Mouse (Mus musculus) adrenal gland (tissue): Measurements from ENCODE around the gene Ncmap.

Experiments
- intact Hi-C: fragments of 180-260 bp; cut with DNase I; formaldehyde crosslinking; loops from one replicate; pipeline ENCODE4 v1.15.1; 2025
- microRNA-seq, 2 experiments: library from miRNA; unstranded; fragments of <30 nt; microRNA quantifications; one replicate each; pipeline ENCODE4; 2019

The Ncmap gene

DNA sequence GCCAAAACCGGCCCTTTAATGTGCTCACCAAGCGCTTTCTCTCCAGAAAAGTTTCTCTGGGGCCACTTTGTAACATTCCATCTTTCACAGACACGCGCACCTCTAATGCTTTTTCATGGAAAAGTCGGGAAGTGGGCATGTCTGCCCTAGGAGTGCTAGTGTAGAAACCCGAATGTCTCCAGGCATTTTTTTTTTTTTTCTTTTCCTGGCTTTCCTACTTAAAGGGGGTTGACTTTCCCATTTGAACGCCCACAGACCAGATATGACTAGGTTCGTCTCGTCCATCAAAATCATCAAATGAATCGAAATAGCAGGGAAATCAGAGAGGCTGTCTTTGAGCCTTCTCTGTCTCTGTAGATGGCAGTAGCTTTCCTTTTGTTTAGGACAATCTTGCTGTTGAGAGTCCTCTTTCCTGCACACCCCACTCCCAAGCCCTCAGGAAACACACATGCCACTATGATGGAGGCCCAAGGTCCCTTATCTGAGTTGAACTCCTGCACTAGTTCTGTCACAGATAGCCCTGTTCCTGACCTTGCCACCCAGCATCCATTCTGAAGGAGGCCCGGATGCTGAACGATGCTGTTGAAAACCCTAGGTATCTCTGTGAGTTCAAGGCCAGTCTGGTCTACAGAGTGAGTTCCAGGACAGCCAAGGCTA is 44.1 kb downstream of the Ncmap start:
- intact Hi-C loops = no loop called here

DNA sequence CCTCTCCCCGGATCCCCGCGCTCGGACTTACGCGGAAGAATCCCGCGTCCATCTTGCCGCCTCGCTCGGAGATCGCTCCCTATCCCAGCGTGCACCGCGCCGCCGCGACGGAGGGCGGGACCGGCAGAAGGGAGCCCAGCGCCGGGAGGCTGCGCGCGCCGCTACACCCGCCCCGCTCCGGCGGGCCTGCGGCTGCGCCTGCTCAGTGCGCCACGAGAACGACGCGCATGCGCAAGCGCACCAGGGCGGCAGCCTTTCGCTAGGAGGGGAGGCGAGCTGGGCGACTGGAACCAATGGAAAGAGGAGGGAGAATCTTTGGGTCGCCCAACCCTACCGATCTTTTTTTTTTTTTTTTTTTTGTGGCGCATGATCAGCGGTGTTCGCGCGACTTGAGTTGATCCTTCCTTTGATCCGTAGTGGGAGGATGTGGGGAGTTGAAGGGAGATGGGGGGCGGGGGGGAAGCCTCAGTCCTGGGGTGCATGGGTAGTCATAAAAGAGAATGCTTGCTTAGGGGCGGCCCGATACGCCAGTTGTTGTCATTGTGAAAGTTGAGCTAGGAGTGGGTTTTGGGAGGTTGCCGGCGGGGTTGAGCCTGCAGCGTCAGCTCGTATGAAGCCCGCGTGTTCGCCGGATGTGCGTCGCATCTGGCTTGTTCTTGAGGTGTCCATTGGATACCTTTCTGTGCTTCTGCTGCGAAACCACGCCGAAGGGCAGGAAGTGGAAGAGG is 44.8 kb downstream of the Ncmap start, which contains the start of gene Srrm1:
Srrm1 (minus strand) TSS at position 256 of the 728 bp plus-strand sequence.
- intact Hi-C loops = no loop called here

DNA sequence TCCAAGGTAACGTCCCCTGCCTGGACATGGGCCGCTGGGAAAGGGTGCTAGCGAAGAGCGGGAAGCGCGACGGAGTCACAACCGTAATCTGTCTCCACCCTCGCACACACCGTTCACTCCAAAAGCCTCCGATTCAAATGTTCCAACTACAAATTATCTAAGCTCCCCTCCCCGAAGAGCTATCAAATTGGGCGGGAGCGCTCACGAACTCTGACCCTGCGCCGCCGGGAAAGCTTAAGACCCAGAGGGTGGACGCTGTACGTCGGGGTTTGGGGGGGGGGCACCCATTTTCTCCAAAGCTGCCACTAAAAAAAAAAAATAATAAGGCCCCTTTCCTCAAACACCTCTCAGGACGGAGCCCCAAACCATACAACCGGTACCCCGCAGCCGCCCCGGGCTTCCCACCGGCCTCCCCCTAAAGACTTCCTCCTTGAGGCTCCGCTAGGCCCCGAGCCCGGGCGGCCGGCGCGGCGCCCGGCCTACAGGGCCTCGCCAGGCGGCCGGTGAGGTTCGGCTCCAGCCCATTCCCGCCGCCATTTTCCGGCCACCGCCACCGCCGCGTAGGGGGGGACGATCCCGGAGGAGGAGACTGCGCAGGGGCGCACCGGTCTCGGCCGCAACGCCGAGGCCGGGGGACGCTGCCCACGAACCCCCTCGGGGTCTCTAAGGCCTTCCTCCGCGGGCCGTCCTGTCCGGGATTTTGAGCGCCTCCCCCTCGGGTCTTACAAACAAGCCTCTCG is 45.5 kb downstream of the Ncmap start:
- intact Hi-C loops = no loop called here

DNA sequence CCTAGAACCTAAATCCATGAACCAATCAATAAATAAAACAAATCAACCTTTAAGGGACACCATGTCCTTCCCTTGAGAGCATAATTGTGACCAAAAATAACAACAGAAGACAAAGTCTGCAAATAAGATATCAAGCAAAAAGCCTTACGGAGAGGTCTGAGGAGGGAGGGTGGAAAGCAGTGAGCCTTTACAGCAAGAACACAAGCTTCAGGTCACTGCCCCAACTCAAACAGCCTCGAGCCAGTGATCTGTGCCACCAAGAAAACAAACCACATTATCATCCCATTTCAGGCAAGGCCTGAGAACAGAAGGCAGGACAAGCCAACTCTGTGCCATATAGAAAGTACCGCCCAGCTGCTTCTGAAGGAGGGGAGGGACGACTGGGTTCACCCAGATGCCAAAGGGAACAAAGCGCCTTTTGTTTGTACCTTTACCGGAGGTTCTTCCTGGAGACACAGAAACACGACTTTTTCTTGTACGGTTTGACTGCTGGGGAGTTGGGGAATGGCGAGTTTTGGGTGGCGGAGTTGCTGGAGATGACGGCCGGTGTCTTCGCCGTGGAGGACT is 60.6 kb downstream of the Ncmap start:
- intact Hi-C loops = no loop called here

DNA sequence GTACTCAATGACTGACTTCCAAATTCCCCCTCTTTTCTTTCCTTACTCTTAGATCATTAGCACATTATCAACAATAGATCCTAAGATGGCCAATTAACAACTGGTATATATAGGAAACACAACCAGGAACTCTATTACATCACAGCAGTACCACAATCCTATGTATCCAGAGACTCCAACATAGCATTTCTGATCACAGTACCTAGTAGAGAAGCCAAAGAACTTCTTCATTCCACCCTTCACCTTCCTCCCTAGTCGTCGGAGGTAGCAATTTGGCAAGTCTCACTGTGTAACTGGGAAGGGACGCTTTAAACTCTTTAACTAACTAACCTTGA is 62.0 kb downstream of the Ncmap start:
- intact Hi-C loops = no loop called here

DNA sequence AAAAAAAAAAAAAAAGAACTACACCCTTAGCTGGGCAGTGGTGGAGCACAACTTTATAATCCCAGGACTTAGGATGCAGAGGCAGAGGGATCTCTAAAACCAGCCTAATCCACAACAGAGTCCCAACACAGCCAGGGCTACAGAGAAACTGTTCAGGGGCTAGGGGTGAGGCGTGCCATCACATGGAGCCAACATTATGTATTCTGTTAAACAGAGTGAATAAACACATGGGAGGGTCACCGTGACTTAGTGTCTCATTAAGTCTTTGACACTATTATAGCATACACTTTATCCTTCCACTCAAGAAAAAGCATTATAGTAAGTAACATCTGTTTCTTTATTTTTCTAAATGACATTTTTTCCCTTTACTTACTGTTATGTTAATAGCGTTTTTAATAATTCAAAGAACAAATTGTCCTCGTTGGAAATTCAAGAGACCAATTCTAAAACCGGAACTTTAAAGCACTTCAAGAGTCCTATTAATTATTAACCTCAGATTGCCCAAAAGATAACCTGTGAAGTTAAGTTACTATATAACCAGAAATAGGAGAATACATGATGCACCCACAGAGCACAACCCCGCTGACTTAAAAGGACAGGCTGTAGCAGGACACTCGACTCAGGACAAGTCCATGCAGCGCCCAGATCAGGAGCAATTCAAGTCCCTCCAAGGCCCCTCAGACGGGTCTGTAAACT is 62.6 kb downstream of the Ncmap start:
- intact Hi-C loops = no loop called here

DNA sequence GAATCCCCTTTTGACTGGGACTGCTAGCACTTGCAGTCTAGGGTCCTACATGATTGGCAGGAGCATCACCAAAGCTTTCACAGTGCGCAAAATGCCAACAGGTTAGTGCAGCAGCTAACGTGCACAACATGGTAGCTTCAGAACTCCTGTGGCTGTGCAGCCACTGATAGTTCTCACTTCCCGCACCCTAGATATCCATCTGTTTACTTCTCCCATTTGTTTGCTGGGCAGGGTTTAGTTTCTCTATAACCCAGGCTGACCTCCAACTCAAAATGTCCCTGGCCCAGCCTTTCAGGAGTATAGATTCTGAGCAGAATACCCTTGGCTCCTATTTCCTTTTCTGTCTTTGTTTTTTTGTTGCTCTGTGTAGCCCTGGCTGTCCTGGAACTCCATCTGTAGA is 71.6 kb downstream of the Ncmap start:
- intact Hi-C loops = no loop called here

DNA sequence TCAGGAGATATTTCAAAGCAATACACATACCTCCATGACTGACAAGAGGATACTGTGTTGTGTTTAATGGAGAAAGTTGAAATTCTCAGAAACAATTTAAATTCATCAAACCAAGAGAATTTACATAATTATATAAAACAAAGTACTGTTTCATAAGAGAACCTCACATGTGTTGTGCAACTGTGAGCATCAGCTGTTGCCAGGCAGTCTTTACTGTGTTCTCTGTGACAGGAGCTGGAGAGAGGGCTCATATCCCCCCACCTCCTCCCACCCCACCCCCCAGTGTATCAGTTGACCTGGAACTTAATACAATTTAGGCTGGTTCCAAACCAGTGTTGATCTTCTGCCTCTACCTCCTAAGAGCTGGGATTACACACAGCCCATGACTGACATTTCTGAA is 72.0 kb downstream of the Ncmap start:
- intact Hi-C loops = no loop called here

DNA sequence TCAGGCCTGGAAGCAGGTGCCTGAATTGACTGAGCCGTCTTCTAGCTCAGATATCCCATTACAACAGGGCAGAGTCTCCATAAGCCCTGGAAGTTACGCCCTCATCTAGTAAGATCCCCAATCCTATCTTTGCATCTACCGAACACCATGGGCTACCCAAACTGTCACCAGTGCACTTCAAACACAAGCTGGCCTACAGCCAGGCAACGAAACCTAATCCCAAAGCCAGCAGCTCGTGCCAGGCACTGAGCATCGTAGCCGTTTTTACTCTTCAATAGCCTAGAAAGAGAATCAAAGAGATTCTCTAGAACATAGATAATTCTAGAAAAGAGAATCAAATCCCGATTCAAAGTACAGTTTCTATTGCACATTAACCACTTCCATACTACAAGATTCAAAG is 75.0 kb downstream of the Ncmap start:
- intact Hi-C loops = no loop called here

Small RNA genes within 50 kb of the gene (microRNA-seq; reads per million reads assigned to microRNA genes)
- gene Mir700 = 150 to 267 reads per million in 2 experiments
